Mouse (Mus musculus) heart, adult 18-20 months (tissue): ENCODE data around the gene Cyp4f13. TPM values are rescaled to one million over a fixed set of nuclear protein-coding genes. Genes with fewer than 3 reads are reported as not detected.
A peak's percentile ranks its signal among the peaks of the same experiment; 100 is the strongest.

ENCODE experiments used
- DNase-seq, 2 experiments: peaks; one replicate each; pipeline ENCODE4 v3.0.0; 2021 to 2022; ENCODE audit warnings: mixed read lengths in 1 of 2
- long read RNA-seq, 2 experiments: library from polyadenylated mRNA; stranded (forward); transcript quantifications; one replicate each; pipeline ENCODE4 v2.0.0; 2021
- total RNA-seq, 2 experiments: library from RNA; stranded (reverse); gene quantifications; 2 replicates each; pipeline ENCODE4 v1.2.3; 2021

Cyp4f13 gene
- total RNA-seq = 10 to 100 TPM in 1 of 2 experiments, 1 to 10 TPM in 1; 8.7 to 12.9 TPM
- long read RNA-seq, experiment 1, partial matches to known transcripts = 1 of 6 reads
- long read RNA-seq, experiment 1, other reads (novel, unspliced or antisense) = 3 of 6 reads
- long read RNA-seq, experiment 2, partial matches to known transcripts = 1 of 6 reads
- long read RNA-seq, experiment 2, other reads (novel, unspliced or antisense) = 1 of 6 reads

DNA sequence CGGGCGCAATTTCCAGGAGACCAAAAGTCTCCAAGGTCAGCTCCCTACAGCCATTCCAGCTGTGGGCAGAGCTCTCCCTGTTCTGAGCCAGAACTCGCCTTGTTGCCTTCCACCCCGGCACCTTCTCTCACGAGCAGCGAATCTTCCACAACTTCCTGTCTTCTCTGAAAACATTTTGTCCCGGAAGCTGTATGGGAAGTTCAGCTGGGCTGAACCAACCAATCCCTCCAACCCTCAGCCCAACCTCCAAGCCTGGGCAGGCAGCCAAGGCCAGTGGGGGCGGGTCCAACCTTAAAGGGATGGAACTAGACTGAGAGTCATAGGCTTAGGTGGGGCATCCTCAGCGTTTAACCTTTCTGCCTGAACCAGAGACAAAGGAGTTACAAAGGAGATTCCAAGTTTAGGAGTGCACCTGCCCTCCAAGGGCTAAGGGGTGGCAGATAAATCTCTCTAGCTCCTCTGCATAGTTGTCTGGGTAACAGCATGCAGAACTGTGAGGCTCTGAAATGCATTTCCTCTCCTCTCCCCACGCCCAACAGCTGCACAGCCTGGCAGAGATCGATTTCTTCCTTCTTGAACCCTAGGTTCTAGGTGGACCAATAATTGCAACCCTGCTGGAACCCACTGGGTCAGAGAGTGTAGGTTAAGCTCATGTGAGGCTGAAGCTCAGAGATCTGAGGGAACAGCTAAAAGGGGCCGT is at the start of gene Cyp4f13:
Gene Cyp4f13, minus strand, starts transcription at position 188 of the 700 bp plus-strand sequence.
- peak; percentile 99 to 100 for DNase-seq

DNA sequence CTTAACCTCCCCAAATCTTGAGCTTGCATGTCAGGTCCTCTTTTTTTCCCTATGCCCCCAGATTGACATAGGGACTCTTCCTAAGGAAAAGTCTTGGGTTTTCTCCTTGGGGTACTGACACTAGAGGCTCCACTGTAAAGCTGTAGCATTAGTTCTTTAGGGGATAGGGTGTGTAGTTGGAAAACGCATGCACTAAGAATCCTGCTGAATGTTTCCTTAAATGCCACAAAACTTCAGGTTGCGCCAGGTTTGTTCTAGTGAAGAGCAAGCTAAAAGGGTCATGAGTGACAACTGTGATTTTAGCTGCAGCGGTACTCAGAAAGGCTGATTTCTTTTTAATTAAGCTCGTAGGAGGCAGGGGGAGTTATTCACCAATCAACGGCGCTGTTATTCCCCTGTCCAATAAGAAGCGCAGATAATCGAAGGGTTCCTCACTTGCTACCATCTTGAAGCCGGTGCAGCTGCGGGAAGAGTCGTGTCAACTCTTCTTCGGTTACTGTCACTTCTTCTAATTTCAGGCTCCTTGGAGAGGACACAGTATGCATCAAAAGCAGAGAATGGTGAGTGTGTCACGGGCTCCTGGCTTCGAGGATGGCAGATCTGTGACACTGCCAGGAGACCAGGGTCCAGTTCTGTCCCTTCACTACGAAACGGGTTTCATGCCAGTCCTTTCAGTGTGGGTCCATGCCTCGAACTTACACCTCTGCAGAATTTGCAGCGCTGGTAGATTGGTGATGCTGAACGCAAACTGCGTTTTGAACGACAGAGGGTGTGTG is 45.7 kb upstream of the Cyp4f13 start, which contains the start of gene Zfp952:
Gene Zfp952, plus strand, starts transcription at position 431 of the 776 bp plus-strand sequence.
- peak; percentile 94 for DNase-seq

DNA sequence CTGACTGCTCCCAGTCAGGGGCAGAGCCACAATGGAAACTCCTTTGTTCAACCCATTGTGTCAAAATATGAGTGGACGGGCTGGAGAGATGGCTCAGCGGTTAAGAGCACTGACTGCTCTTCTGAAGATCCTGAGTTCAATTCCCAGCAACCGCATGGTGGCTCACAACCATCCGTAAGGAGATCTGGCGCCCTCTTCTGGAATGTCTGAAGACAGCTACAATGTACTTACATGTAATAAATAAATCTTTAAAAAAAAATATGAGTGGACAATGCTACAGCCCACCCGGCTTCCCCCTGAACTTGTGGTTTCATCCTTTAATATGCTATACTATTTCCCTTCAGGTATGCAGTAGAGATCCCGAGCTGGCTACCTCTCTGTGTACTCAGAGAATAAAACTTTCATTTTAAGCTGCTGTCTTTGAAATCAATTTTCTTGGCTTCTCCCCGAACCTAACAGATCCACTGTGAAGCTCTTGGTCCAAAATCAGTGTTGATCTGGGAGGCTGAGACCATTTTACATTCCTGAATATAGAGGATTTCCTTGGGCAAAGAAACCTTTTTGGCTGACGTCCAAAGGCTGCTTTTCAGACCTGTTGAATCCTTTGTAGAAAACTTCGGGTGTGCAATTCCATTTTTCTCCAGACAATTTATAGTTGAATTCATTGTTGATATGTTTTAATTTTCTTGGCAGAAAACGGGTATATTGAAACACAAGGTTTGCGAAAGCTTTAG is 44.9 kb upstream of the Cyp4f13 start:
- peak in 1 of 2 experiments; percentile 32 for DNase-seq

DNA sequence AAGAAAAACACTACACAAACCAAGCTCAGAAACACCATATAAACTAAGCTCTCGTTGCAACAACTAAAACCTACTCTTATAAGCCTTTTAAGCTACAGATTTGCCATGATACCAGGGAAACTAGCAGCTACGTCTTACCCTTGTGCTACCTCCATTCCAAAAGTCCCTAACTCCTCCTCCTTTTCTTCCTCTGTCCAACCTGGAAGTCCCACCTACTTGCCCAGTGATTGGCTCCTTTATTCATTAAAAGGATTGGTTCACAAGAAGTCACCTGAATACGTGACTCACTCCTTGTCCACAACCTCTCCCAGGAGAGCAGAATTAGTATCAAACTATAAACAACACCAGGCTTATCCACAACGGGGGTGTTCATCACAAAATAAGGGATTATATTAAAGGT is 39.1 kb upstream of the Cyp4f13 start:
- DNase-seq = no peak

DNA sequence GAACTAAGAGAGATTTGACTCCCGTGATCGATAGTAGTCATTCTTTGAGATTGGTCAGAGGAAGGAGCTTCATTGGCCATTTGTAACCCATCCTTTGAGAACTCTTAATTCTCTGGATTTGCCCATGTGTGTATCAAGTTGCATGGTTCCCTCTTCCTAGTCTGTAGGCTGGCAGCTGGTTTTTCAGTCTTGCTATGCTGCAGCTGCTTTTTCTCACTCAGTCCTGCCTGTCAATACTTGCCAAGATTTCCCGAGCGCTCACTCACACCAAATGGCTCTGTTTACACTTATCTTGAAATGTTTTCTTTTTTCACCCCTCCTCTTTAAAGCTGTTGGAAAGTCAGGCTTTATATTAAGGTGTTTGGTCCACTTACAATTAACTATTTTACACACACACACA is 34.2 kb upstream of the Cyp4f13 start:
- no peak for DNase-seq

DNA sequence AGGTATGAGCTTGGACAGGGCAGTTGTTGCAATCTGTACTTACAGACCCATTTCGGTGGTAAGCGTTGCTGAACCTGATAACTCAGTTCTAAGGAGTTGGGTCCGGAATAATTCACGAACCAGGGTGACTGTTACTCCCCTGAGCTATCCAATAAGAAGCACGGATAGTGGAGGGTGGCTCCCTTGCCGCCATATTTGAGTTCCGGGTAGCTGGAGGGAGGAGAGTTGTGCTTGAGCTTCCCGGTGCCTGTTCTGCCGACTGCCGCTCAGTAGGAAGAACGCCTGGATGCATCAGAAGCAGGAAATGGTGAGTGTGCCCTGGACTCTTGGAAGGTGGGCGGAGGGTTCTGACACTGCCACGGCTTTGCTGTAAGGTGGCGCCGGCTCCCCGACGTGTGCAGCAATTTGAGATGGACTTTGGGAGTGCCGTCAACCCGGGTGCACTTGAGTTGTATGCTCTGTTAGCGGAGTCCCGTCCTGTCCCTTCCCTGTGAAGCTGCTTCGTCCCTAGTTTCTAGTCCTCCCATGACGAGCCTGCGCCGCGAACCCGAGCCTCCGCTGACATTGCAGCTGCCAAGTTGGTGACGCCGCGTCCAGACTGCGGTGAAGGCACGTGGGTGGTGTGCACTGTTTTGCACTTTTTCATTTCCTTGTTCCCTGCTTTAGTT is 18.6 kb upstream of the Cyp4f13 start, which contains the start of gene Zfp472:
Gene Zfp472, plus strand, starts transcription at position 192 of the 668 bp plus-strand sequence.
- peak; percentile 96 to 97 for DNase-seq

DNA sequence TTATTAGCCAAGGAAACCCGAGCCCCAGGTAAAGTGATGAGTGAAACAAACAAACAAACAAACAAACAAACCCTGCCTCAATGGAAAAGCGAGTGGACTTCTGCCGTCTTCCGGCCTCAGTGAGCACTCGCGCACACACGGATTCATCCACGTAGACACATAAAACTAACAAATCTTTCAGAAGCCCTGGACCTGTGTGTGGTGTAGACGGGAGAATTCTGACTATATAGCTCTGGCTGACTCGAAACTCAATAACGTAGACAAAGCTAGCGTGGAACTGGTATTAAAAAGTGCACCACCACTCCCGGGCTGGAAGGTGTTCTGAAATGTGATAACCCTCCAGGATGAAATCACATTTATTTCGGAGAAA is 18.0 kb upstream of the Cyp4f13 start:
- DNase-seq = no peak

DNA sequence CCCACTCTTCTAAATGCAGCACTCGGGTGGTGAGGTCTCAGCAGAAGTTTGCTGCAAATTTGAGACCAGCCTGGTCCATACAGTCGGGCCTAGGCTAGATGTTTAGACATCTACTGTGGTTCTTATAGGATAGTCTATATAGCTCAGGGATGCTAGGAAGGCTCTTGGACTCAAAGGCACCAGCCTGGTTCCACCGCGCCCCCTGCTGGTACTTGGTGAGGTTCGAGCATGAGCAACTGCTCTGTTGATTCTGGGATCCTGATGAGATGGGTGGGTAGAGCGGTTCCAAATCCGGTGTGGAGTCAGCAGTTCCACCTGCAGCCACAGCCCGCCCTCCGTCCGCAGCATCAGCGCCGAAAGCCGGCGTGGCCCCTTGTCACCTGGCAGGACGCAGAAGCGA is 4.2 kb upstream of the Cyp4f13 start:
- DNase-seq = peak; percentile 82 to 93

DNA sequence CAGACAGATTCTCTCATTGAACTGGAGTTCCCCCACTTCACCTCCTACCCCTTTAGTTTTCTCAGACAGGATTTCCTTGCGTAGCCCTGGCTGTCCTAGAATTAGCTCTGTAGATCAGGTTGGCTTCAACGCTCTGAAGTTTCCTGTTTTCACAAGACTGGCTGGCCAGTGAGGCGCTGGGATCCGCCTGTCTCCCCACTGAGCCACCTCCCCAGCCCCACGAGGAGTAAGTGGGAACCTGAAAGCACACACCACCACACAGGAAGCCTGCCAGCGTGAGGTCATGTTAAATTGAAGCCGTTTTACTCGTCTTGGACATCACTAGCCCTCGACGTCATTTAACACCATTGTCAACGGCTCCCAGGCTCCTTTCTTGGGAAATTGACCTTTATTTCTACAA is 3.8 kb upstream of the Cyp4f13 start:
- peak in 1 of 2 experiments; percentile 7 for DNase-seq

DNA sequence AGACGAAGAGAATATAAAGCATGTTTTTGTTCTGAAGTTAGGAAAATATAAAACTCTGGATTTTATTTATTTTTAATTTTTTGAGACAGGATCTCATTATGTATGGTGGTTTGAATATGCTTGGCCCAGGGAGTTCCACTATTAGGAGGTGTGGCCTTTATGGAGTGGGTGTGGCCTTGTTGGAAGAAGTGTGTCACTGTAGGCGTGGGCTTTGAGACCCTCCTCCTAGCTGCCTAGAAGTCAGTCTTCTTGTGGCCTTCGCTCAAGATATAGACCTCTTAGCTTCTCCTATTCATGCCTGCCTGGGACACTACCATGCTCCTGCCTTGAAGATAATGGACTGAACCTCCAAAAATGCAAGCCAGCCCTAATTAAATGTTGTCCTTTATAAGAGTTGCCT is 2.9 kb upstream of the Cyp4f13 start:
- no peak for DNase-seq

DNA sequence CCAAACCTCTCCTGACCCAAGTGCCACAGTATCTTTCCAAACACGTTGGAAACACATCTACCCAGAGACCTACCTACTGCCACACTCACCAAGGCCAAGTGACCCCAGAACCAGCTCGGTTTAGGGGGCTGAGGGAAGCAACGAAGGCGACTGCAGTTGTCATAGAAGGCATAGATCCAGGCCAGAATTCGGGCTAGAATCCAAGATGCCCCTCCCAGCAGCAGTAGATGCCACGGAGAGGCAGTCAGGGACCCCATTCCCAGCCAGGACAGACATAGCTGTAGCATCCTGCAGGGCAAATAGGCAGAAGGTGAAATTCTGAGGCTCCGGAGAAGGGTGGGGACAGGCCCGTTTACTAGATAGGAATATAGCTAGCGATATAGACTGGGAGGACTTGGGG is 486 bp downstream of the Cyp4f13 start:
- DNase-seq = peak in 1 of 2 experiments; percentile 20

DNA sequence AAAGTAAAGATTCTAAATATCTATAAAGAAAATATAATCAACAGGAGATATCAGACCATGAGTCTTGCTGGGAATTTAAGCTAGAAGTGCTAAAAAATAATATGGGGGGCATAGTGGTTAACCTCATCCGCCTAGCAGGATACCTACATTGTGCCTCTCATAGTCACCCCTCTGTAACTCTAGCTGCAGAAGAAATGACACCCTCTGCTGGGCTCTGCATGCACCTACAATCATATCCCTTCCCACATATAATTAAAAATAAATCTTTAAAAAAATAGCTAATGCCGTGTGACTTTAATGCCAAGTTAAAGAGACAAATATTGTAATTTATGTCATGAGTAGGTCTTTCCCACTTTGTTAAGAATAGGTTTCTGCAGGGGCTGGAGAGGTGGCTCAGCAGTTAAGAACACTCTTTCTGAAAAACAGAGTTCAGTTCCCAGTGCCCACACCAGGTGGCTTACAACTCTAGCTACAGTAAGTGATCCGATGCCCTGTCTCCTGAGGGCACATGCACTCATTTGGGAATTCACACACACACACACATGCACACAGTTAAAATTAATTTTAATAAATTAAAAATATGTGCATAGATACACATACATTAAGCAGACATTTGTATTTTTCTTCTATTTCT is 2.7 kb downstream of the Cyp4f13 start:
- DNase-seq = no peak

DNA sequence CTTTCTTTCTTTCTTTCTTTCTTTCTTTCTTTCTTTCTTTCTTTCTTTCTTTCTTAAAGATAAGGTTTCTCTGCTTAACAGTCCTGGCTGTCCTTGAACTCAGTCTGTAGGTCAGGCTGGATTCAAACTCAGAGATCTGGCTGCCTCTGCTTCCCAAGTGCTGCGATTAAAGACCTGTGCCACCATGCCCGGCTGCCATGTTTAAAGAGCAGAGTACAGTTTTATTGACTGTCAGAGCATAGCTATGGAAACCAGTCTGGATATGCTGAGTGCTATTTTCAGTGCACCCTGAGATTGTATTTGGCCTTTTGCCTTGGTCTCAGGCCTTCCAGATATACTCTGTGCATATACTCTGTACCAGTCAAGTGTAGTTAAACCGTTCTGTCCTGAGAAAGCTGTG is 3.5 kb downstream of the Cyp4f13 start:
- DNase-seq = peak; percentile 19 to 20

DNA sequence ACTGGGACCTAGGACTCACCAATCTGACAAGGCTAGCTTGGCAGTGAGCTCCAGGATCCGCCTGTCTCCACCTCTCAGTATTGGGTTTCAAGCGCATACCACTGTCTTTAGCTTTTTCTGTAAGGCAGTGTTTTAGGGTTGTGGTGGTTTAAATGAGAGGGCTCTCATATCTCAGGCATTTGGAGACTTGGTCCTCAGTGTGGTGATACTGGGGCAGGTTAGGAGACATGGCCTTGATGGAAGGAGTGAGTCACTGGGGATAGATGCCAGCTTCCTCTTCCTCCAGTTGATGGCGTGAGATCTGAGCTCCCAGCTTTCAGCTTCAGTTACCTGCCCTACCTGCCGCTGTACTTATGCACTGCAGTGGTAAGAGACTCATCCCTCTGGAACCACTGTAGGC is 7.4 kb downstream of the Cyp4f13 start:
- no peak for DNase-seq

DNA sequence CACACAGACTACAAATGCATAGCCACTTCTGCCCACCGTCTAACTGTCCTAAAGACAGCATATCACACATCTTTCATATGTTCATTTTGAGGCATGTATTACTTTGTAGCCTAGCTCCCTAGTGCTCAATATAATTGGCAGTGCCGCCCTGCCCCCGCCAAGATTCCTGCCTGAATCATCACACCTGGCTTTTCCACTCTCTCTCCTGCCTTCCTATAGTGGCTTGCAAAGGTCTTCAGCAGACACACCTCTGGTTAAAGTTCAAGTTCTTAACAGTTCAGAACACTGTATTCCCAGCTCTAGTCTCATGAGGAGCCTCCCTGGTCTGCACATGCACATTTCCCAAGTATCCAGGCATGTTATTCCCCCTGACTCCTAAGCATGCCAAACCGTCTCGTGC is 19.4 kb downstream of the Cyp4f13 start:
- no peak for DNase-seq

DNA sequence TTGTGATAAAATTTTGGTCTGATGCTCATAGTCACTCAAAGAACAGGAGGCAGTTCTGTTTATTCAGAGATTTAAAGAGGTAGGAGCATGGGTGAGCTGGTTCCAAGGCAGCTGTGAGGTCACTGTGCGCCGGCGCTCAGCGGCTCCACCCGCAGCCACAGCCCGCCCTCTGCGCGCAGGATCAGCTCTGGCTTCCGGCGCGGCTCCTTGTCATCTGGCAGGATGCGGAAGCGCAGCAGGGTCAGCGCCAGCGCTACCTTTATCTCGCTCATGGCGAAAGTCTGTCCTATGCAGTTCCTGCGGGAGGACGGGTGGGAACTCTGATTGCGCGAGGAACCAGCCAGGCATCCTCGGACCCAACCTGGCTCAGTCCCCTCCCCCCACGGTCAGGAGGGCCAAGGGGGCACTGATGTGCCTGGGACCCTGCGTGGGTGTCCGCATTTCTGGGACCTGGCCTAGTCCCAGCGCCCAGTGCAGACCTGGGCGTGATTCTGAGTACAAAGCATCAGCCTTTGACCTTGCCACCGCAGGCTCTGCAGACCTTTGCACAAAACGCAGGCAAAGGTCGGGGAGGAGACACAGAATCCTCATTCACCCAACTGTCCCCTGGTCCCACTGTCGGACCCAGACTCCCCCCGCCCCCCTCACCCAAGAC is 22.4 kb downstream of the Cyp4f13 start:
- DNase-seq = peak; percentile 79 to 86

DNA sequence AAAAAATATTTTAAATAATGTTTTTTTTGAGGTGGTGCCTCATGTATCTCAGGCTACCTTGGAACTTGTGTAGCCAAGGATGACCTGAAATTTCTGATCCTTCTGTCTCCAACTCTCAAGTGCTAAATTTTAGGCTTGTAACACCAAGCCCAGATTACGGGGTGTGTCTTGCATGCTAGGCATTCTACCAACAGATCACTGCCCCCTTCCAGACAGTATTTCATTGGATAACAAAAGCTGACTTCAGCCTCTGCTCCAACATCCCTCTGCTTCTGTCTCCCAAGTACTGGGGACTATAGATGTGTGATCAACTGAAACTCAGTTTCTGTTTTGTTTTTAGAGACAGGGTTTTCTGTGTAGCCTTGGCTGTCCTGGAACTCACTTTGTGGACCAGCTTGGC is 23.5 kb downstream of the Cyp4f13 start:
- DNase-seq = no peak

DNA sequence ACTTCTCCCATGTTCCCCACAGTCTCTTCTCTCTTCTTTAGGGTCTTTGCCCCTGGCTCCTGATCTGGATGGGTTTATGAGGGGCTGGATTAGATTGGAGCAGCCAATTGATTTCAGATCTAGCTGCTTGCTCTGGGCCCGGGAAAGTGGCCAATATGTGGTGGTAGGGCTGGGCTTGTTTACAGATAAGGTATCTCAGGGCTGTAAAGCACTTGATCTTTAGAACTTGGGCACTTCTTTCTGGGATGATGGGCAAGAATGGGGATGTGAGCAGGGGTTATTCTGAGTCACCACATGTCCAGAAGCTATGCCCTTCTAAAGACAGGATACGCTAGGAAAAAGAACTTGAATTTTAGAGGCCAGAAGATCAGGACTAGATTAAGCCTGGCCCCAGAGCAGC is 28.1 kb downstream of the Cyp4f13 start:
- DNase-seq = no peak

DNA sequence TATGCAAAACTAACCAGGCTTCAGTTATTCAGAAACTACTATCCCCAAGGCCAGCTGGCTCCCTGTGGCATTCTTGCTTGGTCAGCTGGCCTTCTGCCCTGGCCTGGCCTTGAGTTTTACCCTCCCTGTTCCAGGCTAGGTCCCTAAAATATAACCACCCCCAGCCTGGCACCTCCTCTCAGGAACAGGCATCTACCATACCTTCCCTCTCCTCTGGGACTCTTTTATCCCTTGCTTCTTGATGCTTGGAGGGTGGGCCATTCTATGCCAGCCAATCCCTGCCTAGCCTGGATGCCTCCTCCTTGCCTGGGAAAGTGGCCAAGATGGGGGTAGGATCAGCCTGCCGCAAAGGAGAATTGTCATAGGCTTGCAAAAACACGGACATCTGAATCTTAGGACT is 30.1 kb downstream of the Cyp4f13 start, which contains the start of gene Cyp4f14:
Gene Cyp4f14, minus strand, starts transcription at position 212 of the 400 bp plus-strand sequence.
- DNase-seq = peak; percentile 33 to 47

DNA sequence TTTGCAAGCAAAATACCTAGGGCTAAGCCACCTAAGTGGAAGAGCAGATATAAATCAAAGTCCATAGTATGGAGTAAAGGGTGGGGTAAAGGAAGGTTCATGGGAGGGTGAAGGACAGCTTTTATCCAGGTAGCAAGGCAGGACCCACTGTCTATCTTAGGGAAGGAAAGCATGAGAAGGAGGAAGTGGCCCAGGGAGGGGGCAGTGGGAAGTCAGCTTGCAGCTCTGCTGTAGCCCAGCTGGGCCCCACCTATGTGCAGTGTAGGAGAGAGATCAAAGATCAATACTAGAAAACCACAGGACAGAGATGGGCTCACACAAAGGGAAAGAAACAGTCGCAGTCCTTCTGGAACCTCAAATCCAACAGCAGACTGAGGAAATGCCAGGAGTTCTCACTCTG is 31.1 kb downstream of the Cyp4f13 start:
- DNase-seq = no peak

DNA sequence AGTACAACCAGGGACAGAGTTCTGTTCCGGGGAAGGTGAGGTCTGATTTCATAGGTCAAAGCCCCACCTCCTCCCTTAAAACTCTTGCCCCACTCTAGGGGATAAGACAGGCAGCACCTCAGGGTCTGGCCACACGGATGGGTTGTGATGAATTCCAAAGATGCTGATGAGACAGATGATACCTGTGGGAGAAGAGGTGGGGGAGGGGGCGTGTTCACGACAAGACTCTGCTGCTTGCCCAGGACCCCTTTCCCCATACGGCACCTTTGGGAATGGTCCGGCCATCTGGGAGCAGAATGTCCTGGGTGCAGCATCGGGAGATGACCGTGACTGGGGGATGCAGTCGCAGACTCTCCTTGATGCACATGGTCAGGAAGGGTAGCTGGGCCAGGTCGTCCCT is 41.0 kb downstream of the Cyp4f13 start:
- DNase-seq = no peak
